Mouse (Mus musculus): Measurements from ENCODE around the gene Spsb2. TPM values are rescaled to one million over a fixed set of nuclear protein-coding genes. Genes with fewer than 3 reads are reported as not detected.

Spsb2 gene
- polyA plus RNA-seq, 1 experiment = 23.9 TPM

DNA sequence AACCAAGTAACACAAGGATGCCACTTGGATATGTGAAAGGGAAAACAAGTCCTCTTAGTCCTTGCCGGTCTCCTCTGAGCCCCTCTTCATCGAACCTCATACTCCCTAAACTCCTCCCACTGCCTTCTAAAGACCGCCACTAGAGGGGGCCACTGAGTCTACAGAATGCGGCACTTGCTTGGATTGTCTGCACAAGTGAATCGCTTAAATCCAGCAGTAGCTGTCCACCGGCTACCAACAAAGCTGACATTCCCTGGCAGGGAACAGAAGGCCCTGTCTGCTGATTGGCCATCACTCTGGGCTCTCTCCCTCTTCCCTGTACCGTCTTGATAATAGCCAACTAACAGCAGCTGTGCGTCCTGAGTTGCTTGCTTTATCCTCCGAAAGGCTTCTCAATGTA, 38.8 kb downstream of the Spsb2 start:
- WGBS = 16% methylated on average over 9 of the region's 9 CpGs
- DNase-seq (ENCODE audit: low read depth, low spot score) = peak; percentile 70

DNA sequence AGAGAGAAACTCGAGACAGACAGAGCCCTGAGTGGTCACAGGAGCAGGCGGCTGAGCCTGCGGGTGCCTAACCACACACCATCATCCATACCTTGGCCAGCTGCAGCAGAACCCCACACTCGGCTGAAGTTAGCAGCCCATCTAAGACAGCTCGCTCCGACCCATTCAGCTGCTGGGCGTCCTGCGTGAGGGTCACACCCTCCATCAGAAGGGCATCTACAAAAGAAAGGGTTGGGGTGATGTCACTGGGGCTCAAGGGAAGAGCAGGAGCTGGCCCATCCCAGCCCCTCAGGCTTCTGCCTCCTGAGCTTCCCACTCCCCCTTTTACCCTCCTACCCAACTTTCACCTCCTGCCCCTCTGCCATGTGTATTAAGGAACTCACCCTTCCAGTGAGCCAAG, 42.1 kb downstream of the Spsb2 start:
- no peak for DNase-seq (ENCODE audit: low read depth, low spot score)
- 57% methylated on average over 8 of the region's 8 CpGs for WGBS

DNA sequence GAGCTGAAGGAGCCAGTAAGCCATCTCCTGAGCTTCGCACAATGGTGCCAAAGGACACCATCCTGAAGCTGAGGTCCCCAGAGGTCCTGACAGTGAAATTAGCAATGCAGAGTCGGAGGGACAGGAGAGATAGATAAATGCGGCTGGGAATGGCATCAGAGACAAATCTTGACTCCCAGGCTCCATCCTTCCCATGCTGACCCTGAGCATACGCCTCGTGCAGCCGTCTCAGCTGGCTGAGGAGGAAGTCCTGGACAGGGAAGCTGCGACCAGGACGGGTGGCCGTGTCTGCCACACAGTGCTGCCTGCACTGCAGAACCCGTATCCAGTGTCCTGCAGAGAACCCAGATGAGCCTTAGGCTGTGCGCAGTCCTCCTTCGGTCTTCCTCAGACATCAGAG, 46.2 kb downstream of the Spsb2 start:
- 66% methylated on average over 12 of the region's 12 CpGs for WGBS

DNA sequence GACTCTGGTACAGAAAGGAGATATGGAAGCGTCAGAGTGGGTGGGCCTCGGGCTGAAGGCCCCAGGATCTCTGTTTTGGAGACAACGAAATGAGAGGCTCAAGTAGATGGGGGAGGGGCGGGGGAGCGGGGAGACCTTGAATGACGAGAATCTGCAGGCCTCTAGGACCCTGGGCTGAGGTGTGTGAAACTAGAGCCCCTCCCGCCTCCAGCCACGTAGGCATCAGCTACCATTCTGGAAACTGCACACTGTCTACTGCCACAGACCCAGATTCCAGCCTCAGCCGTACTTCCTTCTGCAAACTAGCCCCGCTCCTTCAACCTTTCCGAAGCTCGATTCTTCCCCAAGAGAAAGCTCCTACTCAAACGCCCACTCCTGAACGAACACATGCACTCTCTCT, 47.9 kb downstream of the Spsb2 start:
- WGBS = 33% methylated on average over 14 of the region's 14 CpGs
- DNase-seq (ENCODE audit: low read depth, low spot score) = no peak

More for the DNA sequence above, 46.2 kb downstream of the Spsb2 start:
- DNase-seq (ENCODE audit: low read depth, low spot score) = no peak

DNA sequence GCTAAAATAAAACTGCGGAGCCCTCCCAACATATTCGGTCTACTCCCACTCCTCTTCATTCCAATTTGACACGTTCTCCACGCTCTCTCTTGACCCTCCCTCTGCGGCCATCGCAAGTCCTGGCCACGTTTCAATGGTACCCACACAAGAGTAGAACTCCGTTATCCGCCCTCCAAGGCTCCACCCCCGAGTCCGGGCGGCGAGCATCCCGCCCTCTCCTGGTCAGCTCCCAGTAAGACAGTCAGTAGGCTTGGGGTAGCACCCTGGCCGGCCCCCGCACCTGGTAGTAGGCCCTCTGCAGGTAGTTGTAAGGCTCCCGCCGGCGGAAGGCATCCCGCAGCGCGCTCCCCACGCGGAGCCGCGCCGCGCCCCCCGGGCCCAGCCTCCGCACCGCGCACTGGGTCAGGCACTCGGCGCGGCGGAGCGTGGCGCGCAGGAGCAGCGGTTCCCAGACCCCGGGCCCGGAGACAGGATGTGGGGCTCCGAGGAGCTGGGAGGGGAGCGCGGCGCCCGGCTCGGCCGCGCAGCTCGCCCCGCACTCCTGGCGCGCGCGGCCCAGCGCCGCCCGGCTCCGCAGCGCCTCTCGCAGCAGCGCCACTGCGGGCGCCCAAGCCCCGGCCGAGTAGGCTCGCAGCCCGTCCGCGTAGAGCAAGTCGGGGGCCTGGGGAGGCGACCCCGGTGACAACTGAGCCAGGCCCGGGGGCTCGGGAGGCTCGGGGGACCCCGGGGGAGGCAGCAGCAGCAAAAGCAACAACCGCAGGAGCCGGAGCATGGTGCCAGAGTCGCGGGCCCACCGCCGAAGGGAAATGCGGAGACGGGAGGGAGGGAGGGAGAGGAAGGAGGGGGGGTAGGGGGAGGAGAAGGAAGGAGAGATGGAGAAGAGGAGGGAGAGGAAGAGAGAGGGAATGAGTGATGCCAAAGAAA, 48.7 kb downstream of the Spsb2 start, which contains the start of gene P3h3:
P3h3 (minus strand) TSS at position 837 of the 924 bp plus-strand sequence.
- 2% methylated on average over 86 of the region's 86 CpGs for WGBS
- no peak for DNase-seq (ENCODE audit: low read depth, low spot score)

DNA sequence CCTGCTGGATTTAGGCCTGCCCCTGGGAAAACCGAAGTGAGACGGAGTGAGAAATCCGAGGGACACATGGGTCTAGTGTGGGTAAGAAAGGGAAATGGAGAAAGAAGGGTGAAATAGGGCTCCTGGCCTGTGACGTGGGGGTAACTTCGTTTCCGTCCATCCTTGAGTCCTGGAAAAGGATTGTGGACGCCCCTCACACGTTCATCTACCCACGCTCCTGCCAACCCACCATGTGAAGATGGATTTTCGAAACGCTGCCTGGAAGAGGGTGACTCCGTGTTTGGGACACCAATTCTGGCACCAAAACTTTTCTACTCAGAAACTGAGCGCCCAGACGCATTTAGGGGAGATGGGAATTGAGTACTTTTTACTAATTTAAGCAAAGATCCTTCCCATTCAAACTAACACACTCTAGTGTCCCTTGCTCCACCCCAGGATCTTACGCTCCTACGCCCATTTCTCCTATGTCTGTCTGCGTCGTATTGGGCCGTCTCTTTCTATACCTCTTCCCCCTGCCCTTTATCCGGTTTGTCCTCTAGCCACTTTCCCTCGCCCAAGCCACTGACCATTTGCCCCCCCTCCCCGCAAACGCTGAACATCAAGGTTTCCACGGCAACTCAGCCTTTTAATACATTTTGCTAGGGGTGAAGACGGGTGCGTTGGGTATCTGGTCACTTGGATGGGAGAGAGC, 49.5 kb downstream of the Spsb2 start:
- no peak for DNase-seq (ENCODE audit: low read depth, low spot score)
- WGBS = 30% methylated on average over 26 of the region's 26 CpGs

DNA sequence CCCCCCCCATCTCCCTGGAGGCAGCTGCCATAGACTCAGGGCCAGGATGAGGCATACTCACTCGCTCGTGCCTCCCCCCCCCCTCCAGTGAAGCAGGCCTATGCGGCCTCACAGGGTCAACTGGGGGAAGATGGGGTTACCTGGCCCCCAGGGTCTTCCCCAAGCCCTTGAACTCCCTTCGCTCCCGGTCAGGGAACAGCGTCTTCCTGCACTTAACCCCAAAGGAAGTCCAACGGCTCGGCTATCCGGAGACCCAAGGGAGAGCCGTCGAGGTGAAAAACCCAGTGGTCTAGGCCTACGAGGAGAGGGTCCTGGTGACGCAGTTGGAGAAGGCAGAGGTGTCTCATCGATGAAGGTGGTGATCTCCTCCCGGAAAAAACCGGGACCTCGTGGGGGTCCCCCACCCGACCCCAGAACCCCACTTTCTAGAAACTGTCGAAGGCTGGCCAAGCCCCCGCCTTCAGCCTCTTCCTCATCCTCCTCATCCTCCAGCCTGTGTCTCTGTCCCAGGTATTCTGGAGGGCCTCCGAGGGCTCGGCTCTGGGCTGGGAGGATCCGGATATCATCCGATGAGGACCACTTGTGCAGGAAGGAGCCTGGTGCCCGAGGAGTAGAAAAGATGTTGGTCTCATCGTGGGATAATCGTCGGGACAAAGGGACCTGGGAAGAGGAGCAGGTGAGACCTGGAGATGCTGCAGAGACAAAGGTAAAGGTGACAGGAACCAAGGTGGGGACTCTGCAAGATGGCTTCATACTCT, 50.3 kb downstream of the Spsb2 start:
- WGBS = 75% methylated on average over 28 of the region's 28 CpGs
- no peak for DNase-seq (ENCODE audit: low read depth, low spot score)

DNA sequence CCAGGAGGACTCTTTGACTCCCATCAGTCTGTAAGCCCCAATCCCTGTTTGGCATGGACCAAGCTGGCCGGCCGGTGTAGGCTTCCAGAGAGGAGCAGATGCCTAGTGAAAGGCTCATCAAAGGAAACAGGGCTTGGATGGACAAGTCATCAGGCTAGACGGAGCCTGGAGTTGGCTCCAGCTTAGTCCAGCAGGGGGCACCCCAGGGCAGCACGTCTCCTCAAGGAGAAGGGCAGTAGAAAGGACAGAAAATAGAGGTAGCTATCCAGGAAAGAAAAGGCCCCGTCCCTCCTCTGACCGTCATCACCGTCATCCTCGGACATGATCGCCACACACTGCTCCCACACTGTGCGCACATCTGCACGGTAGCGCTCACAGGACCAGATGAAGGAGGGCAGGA, 51.3 kb downstream of the Spsb2 start:
- WGBS = 4% methylated on average over 12 of the region's 12 CpGs
- DNase-seq (ENCODE audit: low read depth, low spot score) = peak; percentile 46

Other genes with a start within 250 kb of the Spsb2 start
- gene C1rb, start 238.4 kb upstream of the Spsb2 start, polyA plus RNA-seq (2012; rRNA removed) = 0.04 TPM in 1 of 2 replicates, not detected in the other
- gene C1s2, start 172.6 kb upstream of the Spsb2 start, polyA plus RNA-seq (2012; rRNA removed) = 0.02 and 0.18 TPM in 2 replicates
- 211 and 383 TPM in 2 replicates for gene Lpcat3, start 145.6 kb upstream of the Spsb2 start, polyA plus RNA-seq (2012; rRNA removed)
- gene Emg1, start 96.5 kb upstream of the Spsb2 start, polyA plus RNA-seq (2012; rRNA removed) = 90.6 and 107 TPM in 2 replicates
- 215 and 267 TPM in 2 replicates for gene Phb2, start 96.3 kb upstream of the Spsb2 start, polyA plus RNA-seq (2012; rRNA removed)
- gene Ptpn6, start 69.9 kb upstream of the Spsb2 start, polyA plus RNA-seq (2012; rRNA removed) = 35.0 and 38.7 TPM in 2 replicates
- 156 TPM in 2 replicates for gene Grcc10, start 67.3 kb upstream of the Spsb2 start, polyA plus RNA-seq (2012; rRNA removed)
- not detected in 2 replicates for gene Gm45234, start 52.6 kb upstream of the Spsb2 start, polyA plus RNA-seq (2012; rRNA removed)
- gene Atn1, start 52.1 kb upstream of the Spsb2 start, polyA plus RNA-seq (2012; rRNA removed) = 31.9 and 33.6 TPM in 2 replicates
- 3.2 and 4.2 TPM in 2 replicates for gene Eno2, start 39.0 kb upstream of the Spsb2 start, polyA plus RNA-seq (2012; rRNA removed)
- gene Lrrc23, start 28.9 kb upstream of the Spsb2 start, polyA plus RNA-seq (2012; rRNA removed) = 0.47 and 1.1 TPM in 2 replicates
- 671 and 859 TPM in 2 replicates for gene Tpi1, start 5.6 kb downstream of the Spsb2 start, polyA plus RNA-seq (2012; rRNA removed)
- gene Usp5, start 20.8 kb downstream of the Spsb2 start, polyA plus RNA-seq (2012; rRNA removed) = 58.3 and 64.0 TPM in 2 replicates
- 120 and 146 TPM in 2 replicates for gene Cdca3, start 20.9 kb downstream of the Spsb2 start, polyA plus RNA-seq (2012; rRNA removed)
- 0.11 and 0.12 TPM in 2 replicates for gene Gnb3, start 31.6 kb downstream of the Spsb2 start, polyA plus RNA-seq (2012; rRNA removed)
- gene P3h3, start 49.1 kb downstream of the Spsb2 start, polyA plus RNA-seq (2012; rRNA removed) = 8.3 and 10.5 TPM in 2 replicates
- 1.1 and 1.7 TPM in 2 replicates for gene Gpr162, start 55.3 kb downstream of the Spsb2 start, polyA plus RNA-seq (2012; rRNA removed)
- gene Cd4, start 79.6 kb downstream of the Spsb2 start, polyA plus RNA-seq (2012; rRNA removed) = 6.7 and 7.9 TPM in 2 replicates
- gene Lag3, start 103.0 kb downstream of the Spsb2 start, polyA plus RNA-seq (2012; rRNA removed) = 3.8 and 4.7 TPM in 2 replicates
- gene Ptms, start 111.4 kb downstream of the Spsb2 start, polyA plus RNA-seq (2012; rRNA removed) = 658 and 1,077 TPM in 2 replicates
- 350 and 390 TPM in 2 replicates for gene Mlf2, start 122.7 kb downstream of the Spsb2 start, polyA plus RNA-seq (2012; rRNA removed)
- 149 and 151 TPM in 2 replicates for gene Cops7a, start 156.9 kb downstream of the Spsb2 start, polyA plus RNA-seq (2012; rRNA removed)
- gene Pianp, start 188.0 kb downstream of the Spsb2 start, polyA plus RNA-seq (2012; rRNA removed) = 2.3 and 3.3 TPM in 2 replicates
- gene Zfp384, start 200.5 kb downstream of the Spsb2 start, polyA plus RNA-seq (2012; rRNA removed) = 39.5 and 59.5 TPM in 2 replicates
- gene Ing4, start 231.1 kb downstream of the Spsb2 start, polyA plus RNA-seq (2012; rRNA removed) = 42.5 and 43.1 TPM in 2 replicates
- 12.5 and 14.6 TPM in 2 replicates for gene Acrbp, start 241.0 kb downstream of the Spsb2 start, polyA plus RNA-seq (2012; rRNA removed)